Mouse (Mus musculus) myocyte (in vitro differentiated cells): ENCODE results near the gene Daxx.

Experiments
- MAX ChIP-seq: IDR thresholded peaks from one replicate; pipeline ENCODE4 v1.6.1; 2011; ENCODE audit warnings: low read depth, mild to moderate bottlenecking, control low read depth
- POLR2A ChIP-seq: IDR thresholded peaks from one replicate; pipeline ENCODE4 v1.6.1; 2011; ENCODE audit warnings: low read depth, mild to moderate bottlenecking, control low read depth, moderate library complexity; ENCODE audit not compliant: insufficient read length
- TCF12 ChIP-seq: IDR thresholded peaks from one replicate; pipeline ENCODE4 v1.6.1; 2011; ENCODE audit warnings: mild to moderate bottlenecking, control low read depth; ENCODE audit not compliant: poor library complexity, insufficient read depth, severe bottlenecking

GRCm38 (mm10) chr17:33914969-33915391 lies 5.8 kb downstream of the Daxx start:
- TF ChIP-seq POLR2A (no peak), TCF12 (no peak), MAX (no peak)
